Mouse (Mus musculus) right cerebral cortex, postnatal 14 days (tissue): ENCODE results near the gene Folr2.

ENCODE experiments used
- DNase-seq: peaks from one replicate; pipeline ENCODE4 v3.0.0; 2022

Gene Folr2

DNA sequence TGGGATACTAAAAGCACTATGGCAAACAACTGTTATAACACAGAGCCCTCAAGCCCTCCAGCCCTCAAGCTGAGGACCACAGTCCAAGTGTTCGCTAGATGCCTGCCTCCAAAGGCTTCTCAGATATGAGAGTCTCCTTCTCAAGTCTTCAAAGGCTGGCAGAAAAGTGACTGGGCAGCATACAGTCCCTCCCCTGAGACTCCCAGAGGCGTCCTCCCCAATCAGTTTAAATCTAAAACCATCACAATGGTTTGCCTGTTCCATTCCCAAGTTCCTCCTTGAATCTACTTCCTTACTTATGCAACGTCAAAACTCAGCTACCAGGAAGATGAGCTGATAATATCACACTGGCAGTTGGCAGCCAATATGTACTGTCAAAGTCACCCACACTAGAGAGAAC lies 6.4 kb upstream of the Folr2 start, which contains the start of gene Anapc15:
Gene Anapc15, plus strand, starts transcription at position 301 of the 400 bp plus-strand sequence.
- DNase-seq, result no peak

DNA sequence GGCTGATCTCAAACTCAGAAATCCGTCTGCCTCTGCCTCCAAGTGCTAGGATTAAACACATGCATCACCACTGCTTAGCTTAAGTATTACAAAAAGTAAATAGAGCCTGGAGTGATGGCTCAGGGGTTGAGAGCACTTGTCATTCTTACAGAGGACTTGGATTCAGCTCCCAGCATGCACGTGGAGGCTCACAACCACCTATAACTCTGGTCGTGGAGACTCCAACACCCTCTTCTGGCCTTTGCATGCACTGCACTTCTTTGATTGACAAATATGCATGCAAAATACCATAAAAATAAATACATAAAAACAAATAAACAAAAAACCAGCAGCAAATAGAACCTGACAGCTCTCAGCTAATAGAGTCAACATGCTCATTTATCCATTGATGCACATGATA lies 5.3 kb upstream of the Folr2 start:
- DNase-seq, result no peak

DNA sequence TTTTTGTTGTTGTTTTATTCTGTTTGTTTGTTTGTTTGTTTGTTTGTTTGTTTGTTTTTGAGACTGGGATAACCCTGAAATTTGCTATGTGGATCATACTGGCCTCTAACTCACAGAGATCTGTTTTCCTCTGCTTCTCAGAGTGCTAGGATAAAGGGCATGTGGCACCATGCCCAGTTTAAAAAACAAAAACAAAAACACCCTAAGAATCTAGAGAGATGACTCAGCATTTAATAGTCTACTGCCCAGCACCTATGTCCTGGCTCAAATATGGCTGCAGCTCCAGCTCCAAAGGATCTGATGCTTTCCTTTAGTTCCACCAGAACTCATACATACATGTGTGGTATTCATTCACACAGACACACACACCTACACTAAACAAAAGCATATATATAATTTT lies 4.0 kb upstream of the Folr2 start:
- no peak for DNase-seq

DNA sequence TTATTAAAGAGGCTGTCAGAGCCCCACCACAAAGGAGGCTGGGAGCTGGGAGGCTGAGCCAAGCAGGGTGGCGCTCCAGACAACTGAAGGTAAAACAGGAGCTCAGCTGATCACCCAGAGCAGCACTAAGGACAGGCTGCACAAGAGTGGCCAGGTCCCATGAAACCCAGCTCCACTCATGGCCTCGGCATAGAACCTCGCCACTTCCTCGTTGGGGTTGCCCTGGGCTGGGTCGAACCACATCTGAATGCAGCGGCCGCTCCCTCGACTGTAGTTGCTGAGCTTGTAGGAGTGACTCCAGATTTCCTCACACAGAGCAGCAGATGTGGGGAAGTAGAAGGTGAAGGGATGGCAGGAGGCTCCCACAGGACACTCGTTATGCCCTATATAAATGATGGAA lies 1.4 kb upstream of the Folr2 start:
- no peak for DNase-seq

DNA sequence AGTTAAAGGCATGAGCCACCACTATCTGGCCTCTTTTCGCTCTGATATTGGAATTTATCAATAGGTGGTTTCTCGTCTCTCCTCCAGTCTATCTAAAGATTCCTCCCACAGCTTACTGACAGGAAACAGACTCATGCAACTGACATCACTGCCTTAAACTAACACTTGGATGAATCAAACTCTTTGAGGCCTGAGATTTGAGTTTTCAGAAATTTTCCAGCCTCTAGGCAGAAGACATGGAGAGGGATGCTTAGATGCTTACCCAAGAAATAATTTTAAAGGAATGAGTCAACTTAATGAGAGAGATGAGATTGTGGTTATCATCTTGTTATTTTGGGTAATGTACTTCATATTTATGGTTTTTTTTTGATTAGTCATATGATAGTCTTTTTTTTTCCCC lies 3.2 kb downstream of the Folr2 start:
- DNase-seq, result no peak

DNA sequence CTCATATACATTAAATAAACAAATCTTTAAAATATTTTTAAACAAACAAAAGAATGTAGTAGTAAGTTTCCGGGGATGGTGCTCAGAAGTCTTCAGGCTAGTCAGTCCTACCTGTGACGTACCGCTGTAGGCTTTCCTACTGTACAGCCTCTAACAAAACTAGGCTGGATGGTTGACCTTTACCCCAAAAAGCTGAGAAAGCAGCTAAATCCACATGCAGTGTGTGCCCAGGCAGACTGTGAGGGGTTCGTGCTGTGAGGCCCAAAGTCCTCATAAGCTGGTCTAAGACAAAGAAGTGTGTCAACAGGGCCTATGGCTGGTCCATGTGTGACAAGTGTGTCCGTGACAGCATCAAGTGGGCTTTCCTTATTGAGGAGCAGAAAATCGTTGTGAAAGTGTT lies 4.1 kb downstream of the Folr2 start:
- no peak for DNase-seq

DNA sequence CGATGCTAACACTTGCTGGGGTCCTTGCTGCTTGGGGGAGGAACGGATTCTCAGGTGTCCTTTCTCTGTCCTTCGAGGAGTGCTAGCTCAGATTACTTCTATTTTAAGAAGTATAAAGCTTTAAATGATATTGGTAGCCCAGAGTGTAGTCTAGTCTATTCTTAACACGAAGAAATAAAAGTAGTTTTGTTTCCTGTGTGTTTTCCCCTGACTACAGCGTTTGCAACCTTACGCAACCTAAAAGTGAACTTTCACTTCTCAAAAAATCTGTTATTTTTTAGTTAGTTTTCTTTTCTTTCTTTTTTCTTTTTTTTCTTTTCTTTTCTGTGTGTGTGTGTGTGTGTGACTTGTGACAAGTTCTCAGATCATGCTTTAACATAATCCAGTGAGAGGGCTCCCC lies 5.3 kb downstream of the Folr2 start:
- DNase-seq, result no peak

DNA sequence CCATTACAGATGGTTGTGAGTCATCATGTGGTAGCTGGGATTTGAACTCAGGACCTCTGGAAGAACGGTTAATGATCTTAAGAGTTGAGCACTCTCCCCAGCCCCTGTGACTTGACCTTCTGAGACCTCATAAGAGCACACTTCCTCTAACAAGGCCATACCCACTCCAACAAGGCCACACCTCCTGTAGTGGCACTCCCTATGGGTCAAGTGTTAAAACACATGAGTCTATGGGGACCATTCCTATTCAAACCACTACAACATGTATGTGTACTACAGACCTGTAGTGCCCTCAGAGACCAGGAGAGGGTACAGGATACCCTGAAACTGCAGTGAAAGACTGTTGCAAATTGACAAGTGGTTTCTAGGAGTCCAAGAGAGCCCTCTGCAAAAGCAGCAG lies 9.1 kb downstream of the Folr2 start:
- DNase-seq, result no peak

DNA sequence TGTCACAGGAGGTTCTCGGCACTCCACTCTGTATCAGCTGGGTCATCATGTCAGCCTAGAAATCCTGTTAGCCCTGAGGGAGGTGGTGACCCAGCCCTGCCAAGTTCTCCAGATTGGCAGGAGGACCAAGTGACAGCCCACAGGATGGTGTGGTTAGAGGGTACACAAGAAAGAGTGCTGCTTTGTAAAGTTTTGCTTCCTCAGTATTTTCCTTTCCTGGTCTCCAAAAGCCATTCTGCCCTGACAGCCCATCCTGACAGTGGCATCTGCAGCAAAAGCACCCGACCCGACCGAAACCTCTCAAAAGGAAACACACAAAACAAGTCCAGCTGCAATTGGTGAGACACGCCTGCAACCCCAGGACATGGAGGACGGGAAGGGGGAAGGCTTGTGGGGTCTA lies 12.8 kb downstream of the Folr2 start:
- no peak for DNase-seq

DNA sequence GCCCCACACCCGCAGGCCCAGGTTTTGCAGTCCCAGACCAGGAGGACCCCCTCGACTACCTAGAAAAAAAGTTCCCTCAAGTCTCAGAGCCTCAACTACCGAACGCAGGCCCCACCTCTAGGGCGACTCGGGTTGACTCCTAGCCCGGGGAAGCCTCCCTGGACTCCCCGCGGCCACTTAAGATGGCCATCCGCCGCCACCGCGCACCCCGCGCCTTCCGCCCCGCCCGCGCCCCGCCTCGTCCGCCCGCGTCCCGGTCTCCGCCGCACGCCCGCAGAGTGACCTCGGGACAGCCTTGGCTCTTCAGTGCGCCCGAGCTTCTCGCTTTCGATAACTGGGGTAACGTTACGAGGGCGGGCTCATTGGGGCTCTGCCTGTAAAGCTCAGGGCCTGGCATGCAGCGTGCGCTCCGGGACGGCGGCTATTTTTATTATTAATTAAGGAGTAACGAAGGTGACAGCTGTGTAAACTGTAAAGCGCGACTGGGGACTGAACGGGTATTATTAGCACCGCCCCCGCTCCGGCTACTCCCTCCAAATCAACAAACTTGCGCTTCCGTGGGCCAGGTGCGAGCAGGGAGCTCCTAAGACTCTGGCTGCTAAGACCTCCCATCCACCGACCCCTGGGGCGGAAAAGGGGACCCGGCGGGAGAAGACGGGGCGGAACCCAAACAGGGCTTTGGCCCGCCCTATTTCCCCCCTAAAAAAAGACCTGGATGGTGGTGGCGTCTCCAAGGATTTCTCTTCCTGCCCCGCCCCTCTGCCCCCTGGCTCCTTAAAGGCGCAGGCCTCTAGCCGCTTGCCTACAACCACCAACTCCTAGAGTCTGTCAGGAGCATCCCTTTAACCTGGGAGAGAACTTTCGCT lies 19.2 kb downstream of the Folr2 start, which contains the start of gene Inppl1:
Gene Inppl1, minus strand, starts transcription at position 624 of the 866 bp plus-strand sequence.
- DNase-seq, result peak; percentile 64

DNA sequence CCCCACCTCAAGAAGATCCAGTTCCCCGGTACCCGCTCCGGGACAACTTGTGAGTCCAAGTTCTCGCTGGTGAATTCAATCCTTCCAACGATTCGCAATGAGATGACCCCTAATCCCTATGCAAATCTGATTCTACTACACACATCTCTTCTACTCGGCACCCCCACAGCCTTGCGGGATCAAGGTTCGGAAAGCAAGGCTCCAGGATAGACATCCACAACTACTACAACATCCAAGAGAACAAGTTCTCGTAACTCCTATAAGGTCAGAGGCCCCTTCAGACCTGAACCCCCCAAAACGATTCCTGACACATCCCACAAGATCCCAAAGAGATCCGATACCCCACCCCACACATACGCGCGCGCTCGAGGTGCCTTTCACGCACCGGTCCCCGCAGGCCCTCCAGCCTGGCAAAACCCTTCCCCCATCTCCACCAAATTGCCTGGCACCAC lies 19.8 kb downstream of the Folr2 start:
- no peak for DNase-seq

DNA sequence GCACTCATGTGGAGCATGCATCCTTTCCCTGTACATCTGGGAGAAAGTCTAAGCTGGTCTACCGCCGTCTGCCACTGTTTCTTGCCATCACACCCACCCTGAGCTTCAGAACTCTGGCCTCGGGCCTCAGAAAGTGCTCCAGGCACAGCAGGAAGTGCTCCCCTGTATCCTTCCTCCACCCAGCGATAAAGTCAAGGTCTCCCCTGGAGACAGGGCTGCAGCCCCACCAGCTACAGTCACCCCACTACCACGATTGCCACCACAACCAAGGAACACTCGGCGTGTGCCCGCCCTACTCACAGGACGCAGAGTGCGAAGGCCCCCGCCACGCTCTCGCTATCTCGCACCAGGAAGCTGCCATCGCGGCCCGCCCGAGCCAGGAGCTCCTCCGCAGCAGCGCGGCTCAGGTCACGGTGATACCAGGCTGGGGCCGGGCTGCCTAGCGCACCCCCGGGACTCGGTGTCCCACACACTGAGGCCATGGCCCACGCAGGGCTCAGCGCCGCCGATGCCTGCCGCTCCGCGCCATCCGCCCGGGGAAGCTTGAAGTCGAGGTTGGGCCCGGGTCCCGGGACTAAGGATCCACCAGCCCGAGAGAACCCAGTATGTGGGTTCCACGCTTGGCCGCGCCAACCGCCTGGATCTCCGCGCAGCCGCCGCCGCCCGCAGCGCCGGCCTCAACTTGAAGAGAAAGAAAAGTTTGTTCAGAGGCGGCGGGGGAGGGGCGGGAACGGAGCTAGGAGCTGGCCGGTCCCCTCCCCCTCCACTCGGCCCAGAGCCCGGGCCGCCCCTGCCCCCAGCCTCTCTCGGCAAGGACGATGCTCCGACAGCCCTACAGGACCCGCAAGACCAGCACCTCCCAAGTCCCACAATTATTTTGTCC lies 20.5 kb downstream of the Folr2 start:
- DNase-seq, result peak; percentile 69

DNA sequence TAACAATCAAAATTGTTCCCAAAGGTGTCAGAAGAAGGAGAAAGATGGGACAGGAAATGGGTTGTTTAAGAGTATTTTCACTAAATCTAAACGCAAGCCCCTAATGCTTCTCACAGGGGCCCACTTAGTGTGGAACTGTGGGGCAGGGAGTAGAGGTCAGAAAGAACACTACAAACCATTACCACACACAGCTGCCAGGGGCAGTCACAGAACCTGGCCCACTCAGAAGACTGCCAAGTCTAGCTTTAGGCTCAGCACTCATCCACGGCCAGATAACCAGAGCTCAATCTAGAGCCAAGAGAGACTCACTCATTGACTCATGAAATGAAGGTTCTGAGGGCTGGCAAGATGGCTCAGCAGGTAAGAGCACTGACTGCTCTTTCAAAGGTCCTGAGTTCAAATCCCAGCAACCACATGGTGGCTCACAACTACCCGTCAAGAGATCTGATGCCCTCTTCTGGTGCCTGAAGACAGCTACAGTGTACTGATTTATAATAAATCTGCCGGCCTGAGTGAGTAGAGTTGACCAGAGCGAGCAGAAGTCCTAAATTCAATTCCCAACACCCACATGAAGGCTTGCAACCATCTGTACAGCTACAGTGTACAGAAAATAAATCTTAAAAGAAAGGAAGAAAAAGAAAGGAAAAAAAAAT lies 21.4 kb downstream of the Folr2 start:
- DNase-seq, result no peak

DNA sequence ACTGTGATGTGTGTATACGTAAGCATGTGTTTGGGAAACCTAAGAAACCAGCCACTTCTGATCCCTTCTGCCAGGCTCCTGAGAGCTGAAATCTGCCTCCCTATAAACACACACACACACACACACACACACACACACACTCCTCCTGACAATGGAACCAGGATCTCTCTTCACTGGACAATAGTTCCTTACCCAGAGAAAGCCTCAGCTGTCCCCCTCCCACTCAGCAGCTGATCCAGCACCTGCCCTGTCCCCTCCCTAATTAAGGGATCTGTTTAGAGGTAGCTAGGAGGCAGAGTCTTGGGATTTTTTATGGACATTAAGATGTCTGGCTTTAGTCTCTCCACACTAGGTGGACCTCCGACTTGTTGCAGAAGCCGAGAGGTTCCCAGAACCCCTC lies 22.1 kb downstream of the Folr2 start:
- no peak for DNase-seq

DNA sequence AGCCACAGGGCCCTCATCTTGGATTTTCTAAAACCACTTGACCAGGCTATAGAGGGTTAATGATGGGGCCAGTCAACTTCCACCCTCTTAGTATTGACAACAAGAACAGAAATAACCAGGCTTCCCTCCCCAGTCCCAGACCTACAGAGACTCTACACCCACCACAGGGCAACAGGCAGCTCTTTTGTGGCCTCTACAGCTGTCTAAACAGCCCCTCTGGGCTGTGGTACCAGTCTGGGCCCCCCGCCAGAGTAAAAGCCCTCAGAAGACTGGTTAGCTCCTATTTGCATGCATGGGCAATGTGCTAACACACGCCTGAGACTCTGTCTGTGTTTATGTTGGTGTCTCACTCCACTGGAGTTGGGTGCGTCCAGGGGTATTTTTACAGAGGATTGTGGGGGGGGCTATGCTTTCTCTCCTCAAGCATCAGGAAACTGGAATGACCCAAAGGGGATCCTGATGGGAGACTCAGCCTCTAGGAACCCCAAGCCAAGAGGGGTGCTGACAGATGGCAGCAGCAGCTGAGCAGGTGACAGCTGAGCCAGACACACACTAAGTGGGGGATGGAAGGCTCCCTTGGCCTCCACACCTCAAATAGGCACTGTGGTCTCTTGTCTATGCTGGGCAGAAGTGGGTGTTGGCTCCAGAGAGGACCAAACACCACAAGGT lies 22.9 kb downstream of the Folr2 start:
- DNase-seq, result no peak

DNA sequence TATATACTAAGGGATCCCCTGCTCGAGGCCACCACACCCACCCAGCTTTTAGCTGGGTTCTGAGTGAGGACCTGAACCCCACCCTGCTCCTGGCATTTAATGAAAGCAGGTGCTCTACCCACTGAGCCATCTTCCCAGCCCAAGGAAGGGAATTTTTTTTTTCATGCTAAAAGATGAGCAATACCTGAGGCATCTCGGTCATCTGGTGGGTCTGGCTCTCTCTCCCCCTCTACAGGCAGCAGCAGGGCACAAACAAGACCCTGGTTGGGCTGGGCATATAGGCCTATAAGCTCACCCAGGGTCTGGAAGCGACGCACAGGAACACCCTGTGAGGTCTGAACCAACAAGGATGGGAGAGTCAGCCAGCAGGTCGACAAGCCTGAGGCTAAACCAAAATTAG lies 23.6 kb downstream of the Folr2 start:
- no peak for DNase-seq

DNA sequence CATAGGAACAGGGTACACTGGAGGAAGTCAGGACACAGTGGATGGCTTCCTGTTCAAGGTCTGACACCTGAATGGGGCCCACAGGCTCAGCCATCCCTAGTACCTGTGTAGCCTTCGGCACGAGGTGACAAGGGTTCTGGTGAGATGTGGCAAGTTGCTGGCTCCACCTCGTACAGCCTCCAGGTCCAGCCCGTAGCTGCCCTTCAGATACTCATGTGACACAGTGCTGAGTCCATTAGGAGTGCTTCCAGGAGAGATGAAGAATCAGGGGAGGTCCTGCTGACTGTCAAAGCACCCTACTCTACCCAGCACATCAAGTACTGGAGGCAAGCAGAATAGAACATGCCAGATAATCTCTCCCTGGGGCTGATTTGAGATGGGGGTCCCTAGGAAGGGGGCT lies 24.6 kb downstream of the Folr2 start:
- no peak for DNase-seq

DNA sequence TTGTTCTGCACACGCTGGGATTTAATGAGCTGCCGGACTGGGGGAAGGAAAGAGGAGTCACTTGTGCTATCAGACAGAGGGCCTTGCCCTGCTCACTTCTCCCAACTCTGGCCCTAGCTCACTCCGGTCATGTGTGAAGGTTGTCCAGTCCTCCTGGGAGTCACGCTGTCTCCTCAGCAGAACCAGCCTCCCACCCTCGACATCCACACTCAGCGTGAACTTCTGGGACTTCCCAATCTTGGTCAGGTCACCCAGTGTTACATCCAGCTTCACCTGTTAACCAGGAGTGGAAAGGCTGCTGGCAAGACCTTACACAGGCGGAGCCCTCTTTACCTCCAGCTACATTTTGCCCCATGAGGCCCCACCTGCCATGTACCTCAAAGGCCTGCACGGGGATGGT lies 25.6 kb downstream of the Folr2 start:
- no peak for DNase-seq

DNA sequence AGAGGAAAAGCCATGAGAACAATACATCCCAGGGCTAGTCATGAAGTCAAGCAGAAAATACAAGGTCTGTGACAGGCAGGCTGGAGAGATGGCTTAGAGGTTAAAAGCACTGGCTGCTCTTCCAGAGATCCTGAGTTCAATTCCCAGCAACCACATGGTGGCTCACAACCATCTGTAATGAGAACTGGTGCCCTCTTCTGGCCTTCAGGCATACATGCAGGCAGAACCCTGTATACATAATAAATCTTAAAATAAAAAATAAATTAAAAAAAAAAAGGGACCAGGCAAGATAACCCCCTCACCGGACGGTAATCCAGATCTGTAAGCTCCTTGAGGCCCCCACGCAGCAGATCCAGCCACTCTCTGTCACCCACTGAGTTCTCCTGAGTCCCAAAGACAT lies 26.6 kb downstream of the Folr2 start:
- DNase-seq, result no peak

DNA sequence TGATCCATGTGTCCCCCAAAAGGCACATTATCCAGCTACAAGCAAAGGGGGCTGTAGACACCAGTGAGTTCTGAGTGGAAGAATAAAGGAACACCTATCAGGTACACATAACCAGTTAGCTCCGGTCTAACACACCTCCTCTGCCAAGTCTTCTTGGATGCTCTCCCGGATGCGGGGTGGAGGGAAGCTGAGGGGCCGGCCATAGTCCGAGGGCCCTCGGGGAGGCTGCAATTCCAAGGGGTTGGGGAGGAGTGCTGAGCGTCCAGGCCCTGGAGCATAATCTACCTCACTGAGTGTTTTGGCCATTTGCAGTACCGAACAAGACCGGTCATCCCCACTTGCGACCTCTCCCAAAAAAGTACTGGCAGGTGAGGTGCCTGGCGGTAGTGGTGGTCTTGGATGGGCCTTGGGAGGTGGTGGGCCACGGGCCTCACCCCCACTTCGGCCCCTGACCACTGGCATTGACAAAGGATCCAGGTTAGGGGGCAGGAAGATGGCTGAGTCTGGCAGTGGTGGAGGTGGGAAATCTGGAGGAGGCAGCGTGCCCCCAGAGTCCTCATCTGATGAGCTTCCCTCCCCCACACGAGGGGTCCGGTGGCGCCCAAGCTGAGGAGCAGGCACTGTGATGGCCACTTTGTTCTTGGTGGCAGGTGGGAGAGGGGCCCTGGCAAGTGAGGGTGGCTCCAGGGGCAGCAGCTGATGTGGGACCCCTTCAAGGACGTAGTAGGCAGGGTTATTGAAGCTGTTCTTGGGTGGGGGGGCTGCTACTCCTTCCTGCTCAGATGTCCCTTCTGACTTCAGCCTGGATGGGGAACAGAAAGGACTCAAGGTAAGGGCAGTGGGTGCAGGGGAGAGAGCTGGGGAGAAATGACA lies 33.0 kb downstream of the Folr2 start:
- no peak for DNase-seq

DNA sequence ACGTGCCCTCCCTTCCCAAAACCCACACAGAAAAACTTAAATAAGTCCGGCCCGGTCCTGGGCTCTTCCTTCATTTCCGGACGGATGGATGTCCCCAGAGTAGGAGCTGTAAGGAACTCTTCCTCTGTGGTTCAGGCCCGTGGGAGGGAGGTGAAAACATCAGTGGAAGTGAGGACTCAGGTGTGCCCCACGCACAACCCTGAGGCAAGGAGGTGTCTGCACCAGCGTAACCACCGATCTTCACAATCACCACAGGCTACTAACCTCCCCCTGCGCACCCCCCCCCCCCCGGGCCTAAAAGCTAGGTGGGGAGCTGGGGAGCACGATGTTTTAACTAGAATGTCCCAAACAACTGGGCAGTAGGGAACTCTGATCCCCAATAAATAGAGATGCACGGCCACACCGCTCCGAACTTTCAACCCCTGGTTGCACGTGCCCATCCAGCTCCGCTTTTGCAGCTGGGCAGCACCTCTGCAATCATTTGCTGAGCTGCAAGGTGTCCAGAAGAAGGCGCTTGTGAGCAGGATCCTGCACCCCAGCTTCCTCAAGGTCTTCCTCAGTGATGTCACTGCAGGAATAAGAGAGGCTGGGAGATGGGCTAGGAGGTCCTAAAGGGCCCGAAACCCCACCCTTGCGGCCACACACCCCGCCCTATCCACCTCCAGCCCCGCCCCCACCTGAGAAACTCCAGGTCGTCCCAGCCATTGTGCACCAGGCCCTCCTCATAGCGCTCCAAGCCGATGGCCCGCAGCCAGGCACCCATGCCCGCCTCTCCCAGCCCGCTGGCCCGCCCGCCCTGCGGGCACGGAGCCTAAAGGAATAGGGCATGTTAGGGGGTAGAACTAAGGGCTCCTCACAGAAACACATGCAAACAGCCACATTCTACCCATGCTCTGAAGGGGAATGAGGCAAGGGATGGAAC lies 33.9 kb downstream of the Folr2 start:
- DNase-seq, result no peak
